In genomic region chr17:63402741-63403681, GRCm38 (mm10) we compare ENCODE assay signal across 7 mouse cellular contexts.
A peak's percentile ranks its signal among the peaks of the same experiment; 100 is the strongest.
DNase-seq lines count a peak whose midpoint lies in the region; ATAC-seq and TF ChIP-seq lines count a peak whose summit lies in the region.

No protein-coding gene starts in this region.

- H3K36me3 ChIP-seq in midbrain, embryonic 11.5 days (ENCODE audit: control insufficient read depth, insufficient read depth, low read length): no peaks in the 10 kb centered on the region
- H3K36me3 ChIP-seq in midbrain, embryonic 13.5 days: no peaks in the 10 kb centered on the region
- no peaks in the 10 kb centered on the region for H3K36me3 ChIP-seq in forebrain, postnatal 0 days (ENCODE audit: insufficient read depth)
- no peaks in the 10 kb centered on the region for H3K36me3 ChIP-seq in intestine, embryonic 16.5 days (ENCODE audit: control insufficient read depth, insufficient read depth, low read length)
- no peaks in the 10 kb centered on the region for H3K36me3 ChIP-seq in lung, postnatal 0 days (ENCODE audit: insufficient read depth, low read length)

- no peak overlapping the region for H3K27ac ChIP-seq in midbrain, embryonic 11.5 days (ENCODE audit: low read depth, low read length)
- H3K27ac ChIP-seq in midbrain, embryonic 13.5 days: no peak overlapping the region
- H3K27ac ChIP-seq in forebrain, postnatal 0 days (ENCODE audit: low read depth, low read length): no peak overlapping the region
- peak overlapping the region; percentile 41; the same call in 1 of the 2 replicates for H3K27ac ChIP-seq in intestine, embryonic 16.5 days (ENCODE audit: low read length)
- H3K27ac ChIP-seq in lung, postnatal 0 days (ENCODE audit: low read length): no peak overlapping the region

- H3K27me3 ChIP-seq in midbrain, embryonic 11.5 days (ENCODE audit: control insufficient read depth, insufficient read depth, low read length): no peaks in the 10 kb centered on the region
- no peaks in the 10 kb centered on the region for H3K27me3 ChIP-seq in midbrain, embryonic 13.5 days
- H3K27me3 ChIP-seq in forebrain, postnatal 0 days (ENCODE audit: insufficient read depth, low read length): no peaks in the 10 kb centered on the region
- no peaks in the 10 kb centered on the region for H3K27me3 ChIP-seq in intestine, embryonic 16.5 days (replicated peaks; ENCODE audit: control insufficient read depth, insufficient read depth, low read length)
- H3K27me3 ChIP-seq in lung, postnatal 0 days (replicated peaks; ENCODE audit: insufficient read depth, low read length): no peaks in the 10 kb centered on the region

- no peak for TF ChIP-seq CTCF in forebrain, postnatal 0 days (IDR thresholded peaks at IDR 0.05; ENCODE audit: low read depth)
- TF ChIP-seq CTCF in lung, postnatal 0 days (IDR thresholded peaks at IDR 0.05): peak; percentile 36

- peak; percentile 24; the same call in 1 of the 2 replicates for ATAC-seq in midbrain, embryonic 11.5 days (ENCODE audit: low FRiP score)
- ATAC-seq in midbrain, embryonic 13.5 days: no peak
- peak; percentile 12; the same call in 1 of the 2 replicates for ATAC-seq in forebrain, postnatal 0 days
- ATAC-seq in intestine, embryonic 16.5 days: peak; percentile 72
- ATAC-seq in lung, postnatal 0 days: peak; percentile 43; the same call in 1 of the 2 replicates

- peak; percentile 76 for DNase-seq in midbrain, embryonic 11.5 days (ENCODE audit: low spot score, missing footprints)
- DNase-seq in forebrain, postnatal 0 days: no peak
- no peak for DNase-seq in lung, postnatal 0 days (ENCODE audit: low spot score)
- DNase-seq in urinary bladder, adult 2 months (ENCODE audit: low spot score): no peak
- DNase-seq in natural killer cell, adult 2 months (ENCODE audit: low spot score in 2 of 2): no peak

- no peaks in the 10 kb centered on the region; the same call in 1 of the 2 replicates for H3K4me1 ChIP-seq in midbrain, embryonic 11.5 days (ENCODE audit: control insufficient read depth, insufficient read depth, low read length)
- H3K4me1 ChIP-seq in midbrain, embryonic 13.5 days (replicated peaks): peaks cover 40% of the 10 kb centered on the region
- H3K4me1 ChIP-seq in forebrain, postnatal 0 days (ENCODE audit: insufficient read depth): peaks cover 3% of the 10 kb centered on the region; the same call in 1 of the 2 replicates
- H3K4me1 ChIP-seq in intestine, embryonic 16.5 days (ENCODE audit: control insufficient read depth, insufficient read depth, low read length): peaks cover 12% of the 10 kb centered on the region
- H3K4me1 ChIP-seq in lung, postnatal 0 days (ENCODE audit: insufficient read depth, low read depth, low read length): peaks cover 5% of the 10 kb centered on the region; the same call in 1 of the 2 replicates

- H3K4me3 ChIP-seq in midbrain, embryonic 11.5 days (ENCODE audit: low read depth, low read length): no peak overlapping the region
- no peak overlapping the region for H3K4me3 ChIP-seq in midbrain, embryonic 13.5 days (replicated peaks)
- H3K4me3 ChIP-seq in forebrain, postnatal 0 days (ENCODE audit: low read depth, low read length): no peak overlapping the region
- H3K4me3 ChIP-seq in intestine, embryonic 16.5 days (ENCODE audit: low read length): no peak overlapping the region
- no peak overlapping the region for H3K4me3 ChIP-seq in lung, postnatal 0 days (ENCODE audit: low read depth, low read length)

- no peak for TF ChIP-seq EP300 in lung, postnatal 0 days (IDR thresholded peaks at IDR 0.05)

- WGBS in midbrain, embryonic 11.5 days: 84% methylated on average over 13 of the region's 13 CpGs
- 79% methylated on average over 13 of the region's 13 CpGs for WGBS in midbrain, embryonic 13.5 days
- 69% methylated on average over 13 of the region's 13 CpGs for WGBS in forebrain, postnatal 0 days
- 66% methylated on average over 13 of the region's 13 CpGs for WGBS in intestine, embryonic 16.5 days
- WGBS in lung, postnatal 0 days: 62% methylated on average over 13 of the region's 13 CpGs

- H3K4me2 ChIP-seq in midbrain, embryonic 11.5 days: no peak overlapping the region
- no peak overlapping the region for H3K4me2 ChIP-seq in midbrain, embryonic 13.5 days (replicated peaks)
- H3K4me2 ChIP-seq in forebrain, postnatal 0 days (ENCODE audit: low read depth): no peak overlapping the region
- H3K4me2 ChIP-seq in intestine, embryonic 16.5 days (ENCODE audit: low read depth, low read length): no peak overlapping the region
- H3K4me2 ChIP-seq in lung, postnatal 0 days (replicated peaks; ENCODE audit: low read depth, low read length): no peak overlapping the region

- H3K9me3 ChIP-seq in midbrain, embryonic 11.5 days (ENCODE audit: control insufficient read depth, low read length): no peaks in the 10 kb centered on the region
- H3K9me3 ChIP-seq in midbrain, embryonic 13.5 days: no peaks in the 10 kb centered on the region
- no peaks in the 10 kb centered on the region for H3K9me3 ChIP-seq in forebrain, postnatal 0 days (ENCODE audit: low read length)
- no peaks in the 10 kb centered on the region for H3K9me3 ChIP-seq in intestine, embryonic 16.5 days (ENCODE audit: control insufficient read depth, low read length)
- no peaks in the 10 kb centered on the region for H3K9me3 ChIP-seq in lung, postnatal 0 days (ENCODE audit: low read length)

- no peak overlapping the region for H3K9ac ChIP-seq in midbrain, embryonic 11.5 days (ENCODE audit: low read length)
- no peak overlapping the region for H3K9ac ChIP-seq in midbrain, embryonic 13.5 days (replicated peaks)
- no peak overlapping the region for H3K9ac ChIP-seq in forebrain, postnatal 0 days
- no peak overlapping the region for H3K9ac ChIP-seq in intestine, embryonic 16.5 days (ENCODE audit: low read depth, low read length)
- H3K9ac ChIP-seq in lung, postnatal 0 days (replicated peaks; ENCODE audit: low read depth): no peak overlapping the region
